Mouse (Mus musculus) heart, embryonic 16.5 days (tissue): ENCODE data around the gene Gm28038. TPM values are rescaled to one million over a fixed set of nuclear protein-coding genes. Genes with fewer than 3 reads are reported as not detected.

ENCODE experiments used
- ATAC-seq: fragments of 200-750 bp; cut with Nextera tagmentation; replicated peaks from 2 replicates; pipeline ENCODE4 v1.8.0; 2017; ENCODE audit warnings: moderate number of reproducible peaks; ENCODE audit not compliant: insufficient read depth, low FRiP score; ENCODE audit errors: extremely low read depth
- H3K27ac ChIP-seq: fragments of 300-500 bp; sonication (generic); 2 replicates; pipeline ENCODE4 v1.5.1; 2014; ENCODE audit warnings: mild to moderate bottlenecking, low read length, control low read depth, moderate library complexity
- H3K27me3 ChIP-seq: fragments of 300-500 bp; sonication (generic); 2 replicates; pipeline ENCODE4 v1.6.1; 2014; ENCODE audit warnings: low read length, mixed read lengths; ENCODE audit not compliant: control insufficient read depth, insufficient read depth
- H3K36me3 ChIP-seq: fragments of 300-500 bp; sonication (generic); 2 replicates; pipeline ENCODE4 v1.6.1; 2014; ENCODE audit not compliant: control insufficient read depth, insufficient read depth
- H3K4me1 ChIP-seq: fragments of 300-500 bp; sonication (generic); 2 replicates; pipeline ENCODE4 v1.6.1; 2014; ENCODE audit warnings: low read length, mixed read lengths; ENCODE audit not compliant: control insufficient read depth, insufficient read depth
- H3K4me2 ChIP-seq: fragments of 300-500 bp; sonication (generic); 2 replicates; pipeline ENCODE4 v1.6.1; 2014; ENCODE audit warnings: low read depth, mild to moderate bottlenecking, control low read depth, low read length
- H3K4me3 ChIP-seq: fragments of 300-500 bp; sonication (generic); 2 replicates; pipeline ENCODE4 v1.5.1; 2014; ENCODE audit warnings: mild to moderate bottlenecking, control low read depth, low read length
- H3K9ac ChIP-seq: fragments of 300-500 bp; sonication (generic); 2 replicates; pipeline ENCODE4 v1.6.1; 2014; ENCODE audit warnings: low read length, control low read depth
- H3K9me3 ChIP-seq: fragments of 300-500 bp; sonication (generic); replicated peaks from 2 replicates; pipeline ENCODE4 v1.6.1; 2016; ENCODE audit warnings: low read length; ENCODE audit not compliant: control insufficient read depth
- WGBS: fragments of 180-500 bp; shearing (Covaris S2); extraction: QIAGEN DNeasy Blood & Tissue Kit; methylation state at CpG from one replicate; pipeline ENCODE4 v1.1.7; 2014; 5-methylcytosine and 5-hydroxymethylcytosine counted together
- polyA plus RNA-seq: library from polyadenylated mRNA; unstranded; fragments of >200 nt; fragmentation: Nextera tagmentation; extraction: Ambion mirVana; gene quantifications from 2 replicates; pipeline ENCODE4 v1.2.1, GENCODE M21; 2015

Gene Gm28038
- polyA plus RNA-seq, 1 experiment from 2014 or later, result not detected

GRCm38 (mm10) chr2:30349196-30349595, 68.4 kb downstream of the Gm28038 start:
- H3K4me3 ChIP-seq, result no peak overlapping the region
- peaks cover 3% of the 10 kb centered on the region for H3K4me1 ChIP-seq
- peaks cover 72% of the 10 kb centered on the region for H3K36me3 ChIP-seq
- WGBS, result 87% methylated on average over 6 of the region's 6 CpGs
- no peaks in the 10 kb centered on the region for H3K27me3 ChIP-seq
- H3K9ac ChIP-seq, result no peak overlapping the region
- H3K4me2 ChIP-seq, result no peak overlapping the region
- ATAC-seq, result no peak
- no peaks in the 10 kb centered on the region for H3K9me3 ChIP-seq
- H3K27ac ChIP-seq, result no peak overlapping the region

Other genes with a start within 250 kb of the Gm28038 start
- 24.1 and 25.6 TPM in 2 replicates for gene Wdr34, start 232.2 kb upstream of the Gm28038 start, polyA plus RNA-seq
- gene Set, start 223.7 kb upstream of the Gm28038 start, polyA plus RNA-seq, result 198 and 217 TPM in 2 replicates
- 9.4 and 11.7 TPM in 2 replicates for gene Pkn3, start 203.4 kb upstream of the Gm28038 start, polyA plus RNA-seq
- 29.4 and 30.8 TPM in 2 replicates for gene Zdhhc12, start 187.4 kb upstream of the Gm28038 start, polyA plus RNA-seq
- 5.7 TPM in 2 replicates for gene Zer1, start 156.5 kb upstream of the Gm28038 start, polyA plus RNA-seq
- 5.4 and 7.1 TPM in 2 replicates for gene Tbc1d13, start 147.3 kb upstream of the Gm28038 start, polyA plus RNA-seq
- gene Endog, start 109.5 kb upstream of the Gm28038 start, polyA plus RNA-seq, result 37.4 and 40.0 TPM in 2 replicates
- 31.5 and 34.3 TPM in 2 replicates for gene Spout1, start 102.6 kb upstream of the Gm28038 start, polyA plus RNA-seq
- gene Kyat1, start 75.2 kb upstream of the Gm28038 start, polyA plus RNA-seq, result 26.9 and 28.1 TPM in 2 replicates
- gene Lrrc8a, start 43.3 kb upstream of the Gm28038 start, polyA plus RNA-seq, result 39.4 and 42.6 TPM in 2 replicates
- 0.22 and 0.40 TPM in 2 replicates for gene Gm28035, start 40.5 kb upstream of the Gm28038 start, polyA plus RNA-seq
- gene Phyhd1, start 14.8 kb upstream of the Gm28038 start, polyA plus RNA-seq, result 9.4 and 13.1 TPM in 2 replicates
- gene Dolk, start 5.3 kb downstream of the Gm28038 start, polyA plus RNA-seq, result 31.8 and 33.0 TPM in 2 replicates
- gene Nup188, start 5.4 kb downstream of the Gm28038 start, polyA plus RNA-seq, result 21.2 and 23.6 TPM in 2 replicates
- 135 and 136 TPM in 2 replicates for gene Sh3glb2, start 78.3 kb downstream of the Gm28038 start, polyA plus RNA-seq
- 38.7 and 43.5 TPM in 2 replicates for gene Miga2, start 83.2 kb downstream of the Gm28038 start, polyA plus RNA-seq
- 26.0 and 29.3 TPM in 2 replicates for gene Dolpp1, start 111.2 kb downstream of the Gm28038 start, polyA plus RNA-seq
- gene Crat, start 134.8 kb downstream of the Gm28038 start, polyA plus RNA-seq, result 164 and 169 TPM in 2 replicates
- gene Ptpa, start 135.0 kb downstream of the Gm28038 start, polyA plus RNA-seq, result 125 and 126 TPM in 2 replicates
- 0.72 and 0.85 TPM in 2 replicates for gene Ier5l, start 193.2 kb downstream of the Gm28038 start, polyA plus RNA-seq